8 mouse cellular contexts compared by ENCODE assay signal in the genomic region with DNA sequence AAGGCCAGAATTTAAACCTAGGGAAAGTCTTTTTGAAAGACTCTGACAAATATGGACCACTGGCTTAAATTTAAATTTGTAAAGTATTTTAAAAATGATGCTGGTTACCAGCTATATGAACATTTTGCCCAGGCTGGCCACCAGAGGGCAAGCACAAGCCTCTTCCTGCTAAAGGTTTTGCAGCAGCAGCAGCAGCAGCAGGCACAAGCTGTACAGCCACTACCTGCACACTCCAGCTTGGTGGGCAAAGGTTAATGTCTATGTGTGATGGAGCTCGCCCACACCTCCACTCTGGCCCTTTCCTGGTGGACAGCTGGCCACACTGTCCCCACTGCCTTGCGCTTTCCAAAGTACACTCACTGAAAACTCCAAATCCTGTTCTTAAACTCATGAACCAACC. TPM values are rescaled to one million over a fixed set of nuclear protein-coding genes. Genes with fewer than 3 reads are reported as not detected.
A peak's percentile ranks its signal among the peaks of the same experiment; 100 is the strongest.
DNase-seq lines count a peak whose midpoint lies in the region; ATAC-seq and TF ChIP-seq lines count a peak whose summit lies in the region.

No protein-coding gene starts in this region.

- ATAC-seq in heart, postnatal 0 days (ENCODE audit: insufficient read depth, low read depth) = no peak
- ATAC-seq in forebrain, postnatal 0 days = peak; percentile 70; the same call in 1 of the 2 replicates
- 0 out of 2 replicates have a peak, but pooled peaks have one; percentile 26 for ATAC-seq in limb, embryonic 12.5 days (ENCODE audit: insufficient number of reproducible peaks, insufficient read depth, low FRiP score, low TSS enrichment, low read depth)
- ATAC-seq in monocyte, adult 5-6 weeks (replicated peaks; ENCODE audit: insufficient number of reproducible peaks, low FRiP score, low TSS enrichment, poor library complexity, severe bottlenecking) = 0 out of 2 replicates have a peak, but pooled peaks have one; percentile 24

- WGBS in heart, postnatal 0 days = 88% methylated on average over 2 of the region's 2 CpGs
- WGBS in forebrain, postnatal 0 days = 79% methylated on average over 2 of the region's 2 CpGs
- WGBS in limb, embryonic 12.5 days = 70% methylated on average over 2 of the region's 2 CpGs

- H3K27ac ChIP-seq in heart, postnatal 0 days (ENCODE audit: low read depth) = no peak overlapping the region
- H3K27ac ChIP-seq in forebrain, postnatal 0 days (ENCODE audit: low read depth, low read length) = no peak overlapping the region
- no peak overlapping the region for H3K27ac ChIP-seq in limb, embryonic 12.5 days

- peaks cover 77% of the 10 kb centered on the region for H3K36me3 ChIP-seq in heart, postnatal 0 days (replicated peaks; ENCODE audit: control insufficient read depth, insufficient read depth, low read length)
- peaks cover 53% of the 10 kb centered on the region for H3K36me3 ChIP-seq in forebrain, postnatal 0 days (ENCODE audit: insufficient read depth)
- peaks cover 88% of the 10 kb centered on the region for H3K36me3 ChIP-seq in limb, embryonic 12.5 days

- H3K4me3 ChIP-seq in heart, postnatal 0 days (ENCODE audit: low read depth, low read length) = no peak overlapping the region
- H3K4me3 ChIP-seq in forebrain, postnatal 0 days (ENCODE audit: low read depth, low read length) = no peak overlapping the region
- H3K4me3 ChIP-seq in limb, embryonic 12.5 days (replicated peaks) = no peak overlapping the region

- peak; percentile 33 for DNase-seq in heart, postnatal 0 days (ENCODE audit: low spot score)
- DNase-seq in heart, postnatal 25 days (ENCODE audit: low spot score) = no peak
- DNase-seq in MEL-GATA-1-ER (ENCODE audit: extremely low read depth, low read depth) = peak; percentile 22
- peak; percentile 67 for DNase-seq in forebrain, postnatal 0 days
- no peak for DNase-seq in urinary bladder, postnatal 36 days (ENCODE audit: low spot score in 2 of 2)
- no peak for DNase-seq in urinary bladder, adult 2 months (ENCODE audit: low spot score)

- H3K9ac ChIP-seq in heart, postnatal 0 days (replicated peaks; ENCODE audit: low read depth, low read length) = no peak overlapping the region
- H3K9ac ChIP-seq in forebrain, postnatal 0 days = no peak overlapping the region
- no peak overlapping the region for H3K9ac ChIP-seq in limb, embryonic 12.5 days (replicated peaks)

- H3K27me3 ChIP-seq in heart, postnatal 0 days (ENCODE audit: control insufficient read depth, insufficient read depth, low read length) = no peaks in the 10 kb centered on the region
- H3K27me3 ChIP-seq in forebrain, postnatal 0 days (ENCODE audit: insufficient read depth, low read length) = no peaks in the 10 kb centered on the region
- H3K27me3 ChIP-seq in limb, embryonic 12.5 days = no peaks in the 10 kb centered on the region

- no peaks in the 10 kb centered on the region for H3K9me3 ChIP-seq in heart, postnatal 0 days (replicated peaks; ENCODE audit: control insufficient read depth, low read length)
- no peaks in the 10 kb centered on the region for H3K9me3 ChIP-seq in forebrain, postnatal 0 days (ENCODE audit: low read length)
- no peaks in the 10 kb centered on the region for H3K9me3 ChIP-seq in limb, embryonic 12.5 days

- no peak for TF ChIP-seq EP300 in heart, postnatal 0 days (IDR thresholded peaks at IDR 0.05; ENCODE audit: low read depth)

- no peaks in the 10 kb centered on the region for H3K4me1 ChIP-seq in heart, postnatal 0 days (ENCODE audit: control insufficient read depth, insufficient read depth)
- no peaks in the 10 kb centered on the region for H3K4me1 ChIP-seq in forebrain, postnatal 0 days (ENCODE audit: insufficient read depth)
- no peaks in the 10 kb centered on the region for H3K4me1 ChIP-seq in limb, embryonic 12.5 days (replicated peaks)

- TF ChIP-seq CTCF in heart, postnatal 0 days (IDR thresholded peaks at IDR 0.05; ENCODE audit: low read depth) = peak; percentile 64
- peak; percentile 78 for TF ChIP-seq CTCF in forebrain, postnatal 0 days (IDR thresholded peaks at IDR 0.05; ENCODE audit: low read depth)

- H3K4me2 ChIP-seq in heart, postnatal 0 days (ENCODE audit: low read depth, low read length) = no peak overlapping the region
- no peak overlapping the region for H3K4me2 ChIP-seq in forebrain, postnatal 0 days (ENCODE audit: low read depth)
- no peak overlapping the region for H3K4me2 ChIP-seq in limb, embryonic 12.5 days

- intact Hi-C loops in heart, postnatal 25 days (cut with DNase I) = loop anchor here (5.0 kb wide), 1 partner anchor 444 kb away; no protein-coding TSS in a partner anchor

RNA-seq across cellular contexts. Expression of a gene that starts 20.2 kb away (rescaled TPM):
- 115 and 137 TPM in 2 replicates for total RNA-seq in heart, postnatal 0 days (2014; rRNA removed; ENCODE audit: low replicate concordance)
- 169 and 170 TPM in 2 replicates for polyA plus RNA-seq in heart, postnatal 0 days (2015; fragmentation: Nextera tagmentation; extraction: Ambion mirVana)
- 10 to 100 TPM; 89.9 to 90.2 TPM for total RNA-seq in heart, postnatal 25 days (2021)
- 150 and 168 TPM in 2 replicates for total RNA-seq in forebrain, postnatal 0 days (2014; rRNA removed)
- polyA plus RNA-seq in forebrain, postnatal 0 days (2015; fragmentation: Nextera tagmentation; extraction: Ambion mirVana) = 230 and 273 TPM in 2 replicates
- 207 and 222 TPM in 2 replicates for polyA plus RNA-seq in limb, embryonic 12.5 days (2016; fragmentation: Nextera tagmentation; extraction: Ambion mirVana)
- 70.8 to 87.6 TPM (median 73.7 TPM) in 3 replicates for total RNA-seq in monocyte, adult 5-6 weeks (2017)
- polyA plus RNA-seq in urinary bladder, adult 2 months (2012; rRNA removed) = 91.0 and 96.9 TPM in 2 replicates

RNA-seq across cellular contexts. Expression of a gene that starts 26.2 kb away (rescaled TPM):
- total RNA-seq in heart, postnatal 0 days (2014; rRNA removed; ENCODE audit: low replicate concordance) = 26.0 and 66.0 TPM in 2 replicates
- polyA plus RNA-seq in heart, postnatal 0 days (2015; fragmentation: Nextera tagmentation; extraction: Ambion mirVana) = 31.4 and 33.3 TPM in 2 replicates
- 10 to 100 TPM; 36.7 to 39.3 TPM for total RNA-seq in heart, postnatal 25 days (2021)
- 61.8 and 66.9 TPM in 2 replicates for total RNA-seq in forebrain, postnatal 0 days (2014; rRNA removed)
- 43.0 and 50.2 TPM in 2 replicates for polyA plus RNA-seq in forebrain, postnatal 0 days (2015; fragmentation: Nextera tagmentation; extraction: Ambion mirVana)
- polyA plus RNA-seq in limb, embryonic 12.5 days (2016; fragmentation: Nextera tagmentation; extraction: Ambion mirVana) = 44.1 and 44.2 TPM in 2 replicates
- total RNA-seq in monocyte, adult 5-6 weeks (2017) = 31.1 to 53.7 TPM (median 42.6 TPM) in 3 replicates
- 43.1 and 46.9 TPM in 2 replicates for polyA plus RNA-seq in urinary bladder, adult 2 months (2012; rRNA removed)

RNA-seq across cellular contexts. Expression of a gene that starts 47.9 kb away (rescaled TPM):
- not detected in 2 replicates for total RNA-seq in heart, postnatal 0 days (2014; rRNA removed; ENCODE audit: low replicate concordance)
- polyA plus RNA-seq in heart, postnatal 0 days (2015; fragmentation: Nextera tagmentation; extraction: Ambion mirVana) = not detected in 2 replicates
- total RNA-seq in heart, postnatal 25 days (2021) = not detected
- not detected in 2 replicates for total RNA-seq in forebrain, postnatal 0 days (2014; rRNA removed)
- not detected in 2 replicates for polyA plus RNA-seq in forebrain, postnatal 0 days (2015; fragmentation: Nextera tagmentation; extraction: Ambion mirVana)
- not detected in 2 replicates for polyA plus RNA-seq in limb, embryonic 12.5 days (2016; fragmentation: Nextera tagmentation; extraction: Ambion mirVana)
- not detected in 3 replicates for total RNA-seq in monocyte, adult 5-6 weeks (2017)
- not detected in 2 replicates for polyA plus RNA-seq in urinary bladder, adult 2 months (2012; rRNA removed)

Comparison
In these comparisons a context has a peak if more than half of its experiments do, and no peak if none do; other contexts are left out.
1. DNase-seq: peak in heart, postnatal 0 days (single experiment), MEL-GATA-1-ER (single experiment) and forebrain, postnatal 0 days (single experiment); none in heart, postnatal 25 days (single experiment), urinary bladder, postnatal 36 days (0 of 2) and urinary bladder, adult 2 months (single experiment).